Mouse (Mus musculus): Measurements from ENCODE around the gene Arid1a.

Arid1a gene

GRCm38 (mm10) chr4:133730122-133730521 is 26.4 kb downstream of the Arid1a start:
- no peak for DNase-seq (ENCODE audit: low spot score)

- peak; percentile 75 for DNase-seq (ENCODE audit: low spot score)
These were observed 27.0 kb downstream of the Arid1a start for GRCm38 (mm10) chr4:133729541-133730093.

GRCm38 (mm10) chr4:133729007-133729406 is 27.6 kb downstream of the Arid1a start:
- DNase-seq (ENCODE audit: low spot score): no peak

GRCm38 (mm10) chr4:133728256-133728655 is 28.3 kb downstream of the Arid1a start:
- DNase-seq (ENCODE audit: low spot score): no peak

- DNase-seq (ENCODE audit: low spot score): no peak
These were observed 30.9 kb downstream of the Arid1a start for GRCm38 (mm10) chr4:133725706-133726105.

GRCm38 (mm10) chr4:133719791-133720190 is 36.8 kb downstream of the Arid1a start:
- no peak for DNase-seq (ENCODE audit: low spot score)

- no peak for DNase-seq (ENCODE audit: low spot score)
These were observed 43.8 kb downstream of the Arid1a start for GRCm38 (mm10) chr4:133712755-133713154.

- no peak for DNase-seq (ENCODE audit: low spot score)
These were observed 45.1 kb downstream of the Arid1a start for GRCm38 (mm10) chr4:133711307-133712076.

- DNase-seq (ENCODE audit: low spot score): no peak
These were observed 47.2 kb downstream of the Arid1a start for GRCm38 (mm10) chr4:133709395-133709794.

GRCm38 (mm10) chr4:133707464-133707863 is 49.1 kb downstream of the Arid1a start:
- no peak for DNase-seq (ENCODE audit: low spot score)

- DNase-seq (ENCODE audit: low spot score): no peak
These were observed 49.6 kb downstream of the Arid1a start for GRCm38 (mm10) chr4:133706956-133707355.

- DNase-seq (ENCODE audit: low spot score): peak; percentile 44
These were observed 51.5 kb downstream of the Arid1a start for GRCm38 (mm10) chr4:133705062-133705461.

GRCm38 (mm10) chr4:133700905-133701368 is 55.6 kb downstream of the Arid1a start:
- DNase-seq (ENCODE audit: low spot score): no peak

GRCm38 (mm10) chr4:133695363-133695762 is 61.2 kb downstream of the Arid1a start:
- no peak for DNase-seq (ENCODE audit: low spot score)

- DNase-seq (ENCODE audit: low spot score): no peak
These were observed 66.3 kb downstream of the Arid1a start for GRCm38 (mm10) chr4:133690252-133690651.

GRCm38 (mm10) chr4:133688417-133689067 is 68.0 kb downstream of the Arid1a start:
- DNase-seq (ENCODE audit: low spot score): no peak

GRCm38 (mm10) chr4:133687126-133687525 is 69.4 kb downstream of the Arid1a start:
- no peak for DNase-seq (ENCODE audit: low spot score)

GRCm38 (mm10) chr4:133686512-133686911 is 70.1 kb downstream of the Arid1a start:
- no peak for DNase-seq (ENCODE audit: low spot score)

- DNase-seq (ENCODE audit: low spot score): no peak
These were observed 76.3 kb downstream of the Arid1a start for GRCm38 (mm10) chr4:133680206-133680786.

GRCm38 (mm10) chr4:133679629-133680028 is 76.9 kb downstream of the Arid1a start:
- DNase-seq (ENCODE audit: low spot score): no peak

GRCm38 (mm10) chr4:133677266-133677665 is 79.3 kb downstream of the Arid1a start:
- no peak for DNase-seq (ENCODE audit: low spot score)

GRCm38 (mm10) chr4:133676189-133676588 is 80.4 kb downstream of the Arid1a start:
- DNase-seq (ENCODE audit: low spot score): no peak

GRCm38 (mm10) chr4:133675594-133676016 is 81.0 kb downstream of the Arid1a start:
- no peak for DNase-seq (ENCODE audit: low spot score)
